Mouse (Mus musculus): ENCODE measurements around the gene Zfp362.

GRCm38 (mm10) chr4:128730271-128730670 lies 75.6 kb downstream of the Zfp362 start:
- no peak for TF ChIP-seq CTCF (IDR thresholded peaks at IDR 0.05; ENCODE audit: low read depth)
- no peak for TF ChIP-seq EP300 (IDR thresholded peaks at IDR 0.05; ENCODE audit: low read depth)
